Mouse (Mus musculus): ENCODE results near the gene Tob2. TPM values are rescaled to one million over a fixed set of nuclear protein-coding genes. Genes with fewer than 3 reads are reported as not detected.

Tob2 gene
- total RNA-seq, 2 experiments from 2014 or later = 119 to 131 TPM

DNA sequence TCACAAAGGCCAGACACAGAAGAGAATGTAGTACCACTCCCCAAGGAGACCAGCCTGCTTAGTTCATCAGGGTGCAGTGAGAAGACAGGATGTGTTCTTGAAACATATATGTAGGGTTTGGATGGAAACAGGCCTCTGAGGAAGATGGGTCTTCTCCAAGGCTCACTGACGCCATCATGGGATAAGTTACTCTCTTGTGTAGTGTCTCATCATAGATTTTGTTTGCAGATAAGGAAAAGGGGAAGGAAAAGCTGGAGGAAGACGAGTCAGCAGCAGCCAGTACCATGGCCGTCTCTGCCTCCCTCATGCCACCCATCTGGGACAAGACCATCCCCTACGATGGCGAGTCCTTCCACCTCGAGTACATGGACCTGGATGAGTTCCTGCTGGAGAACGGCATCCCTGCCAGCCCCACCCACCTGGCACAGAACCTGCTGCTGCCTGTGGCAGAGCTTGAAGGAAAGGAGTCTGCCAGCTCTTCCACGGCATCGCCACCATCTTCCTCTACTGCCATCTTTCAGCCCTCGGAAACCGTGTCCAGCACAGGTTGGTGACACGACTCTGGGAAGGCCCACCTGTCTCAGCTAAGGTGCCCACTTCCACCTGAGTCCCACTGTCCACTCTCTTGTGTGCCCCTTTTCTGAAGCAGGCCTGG is 43.8 kb downstream of the Tob2 start:
- no peak for DNase-seq
- intact Hi-C loops (cut with DNase I) = no loop called here

DNA sequence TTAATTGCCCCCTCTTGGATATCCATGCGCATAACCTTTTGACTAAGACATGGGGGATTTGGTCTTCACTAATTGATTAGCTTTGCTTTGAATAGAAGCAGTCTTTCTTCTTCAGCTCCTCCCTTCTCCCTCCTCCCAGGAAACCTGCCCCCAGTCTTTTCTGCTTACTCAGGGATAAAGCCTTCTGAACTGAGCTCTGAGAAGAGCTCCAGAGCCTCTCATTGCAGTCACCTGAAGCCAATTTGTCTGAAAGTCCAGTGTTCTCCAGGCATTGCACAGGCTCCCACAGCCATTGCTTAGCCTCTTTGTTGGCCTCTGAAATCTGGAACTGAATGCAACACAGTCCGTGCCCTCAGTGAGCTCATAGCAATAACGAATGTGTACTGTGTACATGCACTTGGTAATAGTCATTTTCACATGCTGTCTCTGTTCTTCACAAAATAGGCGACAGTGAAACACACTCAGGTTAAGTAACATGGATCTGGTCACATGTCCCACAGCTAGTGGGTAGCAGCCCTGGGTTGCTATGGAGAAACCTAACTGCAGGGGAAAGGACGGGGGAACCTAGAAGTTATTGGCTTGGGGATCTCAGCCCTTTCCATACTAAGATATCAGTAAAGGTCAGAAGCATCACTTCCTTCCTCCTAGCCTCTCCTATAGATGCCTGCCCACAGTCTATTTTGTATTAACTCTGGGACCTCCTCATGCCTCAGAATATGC is 44.5 kb downstream of the Tob2 start:
- intact Hi-C loops (cut with DNase I) = no loop called here
- DNase-seq = no peak

DNA sequence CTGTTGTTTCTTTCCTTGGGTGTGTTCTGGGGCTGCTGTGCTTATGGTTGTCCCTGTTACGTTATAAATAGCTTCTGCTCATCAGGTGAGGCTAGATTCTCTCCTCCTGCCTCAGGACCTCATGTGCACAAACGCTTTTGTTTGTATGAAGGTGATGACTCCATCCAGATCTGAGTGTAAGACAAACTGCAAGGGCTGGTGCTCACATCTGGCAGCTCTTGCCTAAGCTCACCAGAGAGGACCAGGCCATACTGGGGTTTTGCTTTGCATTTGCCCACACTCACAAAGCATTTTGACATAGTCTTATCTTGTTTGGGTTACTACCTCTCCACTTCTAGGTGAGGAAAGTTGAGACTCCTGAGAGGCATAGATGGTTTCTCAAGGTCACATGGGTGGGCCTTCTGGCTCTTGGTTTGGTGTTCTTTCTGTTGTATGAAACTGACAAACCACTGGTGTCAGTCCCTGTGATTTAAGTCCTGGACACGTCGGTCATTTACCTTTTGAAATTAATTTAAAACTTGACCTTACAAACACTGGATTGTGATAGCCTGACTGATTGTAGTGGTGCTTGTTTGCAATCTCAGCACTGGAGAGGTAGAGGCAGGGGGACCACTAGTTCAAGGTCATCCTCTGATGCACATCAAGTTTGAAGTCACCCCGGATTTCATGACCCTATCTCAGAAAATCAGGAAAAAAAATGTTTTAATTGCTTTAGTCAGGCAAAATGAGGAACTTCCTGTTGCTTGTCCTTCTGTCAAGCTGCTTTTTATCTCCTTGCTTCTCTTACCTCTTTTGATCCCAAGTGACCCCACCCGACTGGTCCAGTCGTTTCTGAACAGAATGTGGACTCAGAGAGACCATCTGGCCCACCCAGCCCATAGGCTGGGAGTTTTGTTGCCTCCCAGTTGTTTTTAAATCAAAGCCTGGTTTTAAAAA is 45.6 kb downstream of the Tob2 start:
- no peak for DNase-seq
- intact Hi-C loops (cut with DNase I) = no loop called here

DNA sequence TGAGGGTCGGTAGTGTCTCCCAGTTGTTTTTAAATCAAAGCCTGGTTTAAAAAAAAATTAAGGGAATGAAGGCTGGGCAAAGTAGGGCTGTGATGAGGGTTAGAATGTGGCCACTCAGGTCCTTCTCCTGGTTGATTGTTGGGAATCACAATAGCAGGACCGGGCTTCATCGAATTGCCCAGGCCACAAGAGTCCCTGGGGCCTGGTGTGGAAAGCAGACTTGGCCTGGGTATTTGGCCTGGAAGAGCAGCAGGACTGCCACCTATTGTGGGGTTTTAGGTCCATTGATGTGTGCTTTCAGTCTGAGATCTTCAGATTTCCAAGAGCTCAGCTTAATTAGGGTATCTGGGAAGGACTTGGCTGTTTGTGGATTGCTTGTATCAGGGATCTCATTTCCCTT is 46.3 kb downstream of the Tob2 start:
- DNase-seq = no peak
- intact Hi-C loops (cut with DNase I) = no loop called here

DNA sequence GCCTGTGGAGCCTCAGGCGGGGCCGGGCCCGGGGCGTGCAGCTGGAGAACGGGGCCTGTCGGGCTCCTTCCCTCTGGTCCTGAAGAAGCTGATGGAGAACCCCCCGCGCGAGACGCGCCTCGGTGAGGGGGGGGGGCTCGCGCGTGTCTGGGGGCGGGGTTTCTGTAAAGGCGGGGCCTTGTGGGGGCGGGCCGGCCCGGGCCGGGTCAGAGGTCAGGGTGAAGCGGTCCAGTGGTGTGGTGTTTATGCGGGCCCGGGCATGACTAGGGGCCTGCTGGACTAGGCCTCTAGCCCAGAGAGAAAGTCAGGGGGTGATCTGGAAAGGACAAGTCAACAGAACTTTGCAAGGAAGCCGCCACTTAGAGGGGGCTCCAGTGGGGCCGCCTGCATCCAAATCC is 47.0 kb downstream of the Tob2 start:
- DNase-seq = no peak
- intact Hi-C loops (cut with DNase I) = loop anchor here (2.0 kb wide), 2 partner anchors 47 to 67 kb away; partner anchors contain the start of genes Rangap1, Tob2 and Zc3h7b

DNA sequence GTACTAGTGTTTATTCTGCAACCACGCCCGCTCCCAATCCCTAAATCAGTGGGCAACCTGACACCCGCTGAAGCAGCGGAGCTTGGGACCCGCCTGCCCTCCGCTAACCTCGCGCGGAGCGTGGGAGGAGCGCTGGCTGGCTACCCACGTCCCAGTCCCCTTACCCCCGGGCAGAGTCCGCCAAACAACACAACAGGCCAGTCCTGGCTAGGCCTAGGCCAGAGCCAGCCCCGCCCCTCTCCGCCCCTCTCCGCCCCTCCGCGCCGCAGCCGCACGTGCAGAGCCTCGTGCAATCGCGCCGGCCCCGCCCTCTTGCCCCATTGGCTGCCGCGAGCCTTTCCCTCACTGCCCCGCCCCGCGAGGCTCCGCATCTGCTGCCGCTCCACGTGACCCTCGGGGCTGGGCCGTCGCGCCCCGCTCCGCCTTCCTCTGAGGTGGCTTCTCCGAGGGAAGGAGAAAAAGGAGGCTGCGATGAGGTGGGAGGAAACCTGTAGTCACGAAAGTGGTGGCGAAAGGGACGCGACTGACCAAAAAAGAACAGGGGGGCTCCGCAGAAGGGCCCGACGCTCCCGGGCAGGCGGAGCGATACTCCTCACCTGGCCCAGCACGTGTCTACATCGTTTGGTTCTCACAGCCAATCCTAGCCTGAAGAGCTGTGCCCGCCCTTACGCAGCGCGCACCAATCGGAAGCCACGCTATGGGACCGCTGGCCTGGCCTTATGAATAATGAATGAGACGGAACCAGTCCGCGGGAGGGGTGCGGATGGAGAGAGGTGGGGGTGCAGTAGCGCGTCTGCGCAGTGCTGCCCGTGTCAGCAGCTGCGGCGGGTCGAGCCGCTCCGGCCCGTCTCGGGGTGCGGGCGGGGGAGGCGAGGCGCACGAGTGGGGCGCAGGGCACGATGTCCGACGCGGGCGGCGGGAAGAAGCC is 47.7 kb downstream of the Tob2 start:
- DNase-seq = peak; percentile 99
- intact Hi-C loops (cut with DNase I) = loop anchor here (2.0 kb wide), 2 partner anchors 48 to 66 kb away; partner anchors contain the start of genes Rangap1, Tob2 and Zc3h7b

DNA sequence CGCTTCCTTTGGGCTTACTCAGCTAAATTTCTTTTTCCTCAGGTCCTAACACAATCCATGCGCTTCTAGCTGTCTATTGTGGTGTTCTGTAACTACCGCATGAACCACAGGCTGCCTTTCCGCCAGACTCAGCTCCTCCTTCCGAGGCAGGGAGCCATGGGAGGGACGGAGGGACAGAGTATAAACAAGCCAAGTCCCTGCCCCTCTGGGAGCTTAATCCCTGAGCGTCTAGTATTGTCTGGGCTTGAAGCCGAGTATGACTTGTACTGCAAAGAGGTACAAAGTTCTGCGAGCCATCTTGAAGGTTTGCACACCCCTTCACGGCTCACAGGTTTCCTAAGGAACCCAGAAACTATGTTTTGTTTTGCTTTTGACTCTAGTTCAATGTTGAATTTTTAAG is 48.4 kb downstream of the Tob2 start:
- peak; percentile 91 to 96 for DNase-seq
- intact Hi-C loops (cut with DNase I) = loop anchor here (2.0 kb wide), 2 partner anchors 49 to 65 kb away; partner anchors contain the start of genes Rangap1, Tob2 and Zc3h7b

DNA sequence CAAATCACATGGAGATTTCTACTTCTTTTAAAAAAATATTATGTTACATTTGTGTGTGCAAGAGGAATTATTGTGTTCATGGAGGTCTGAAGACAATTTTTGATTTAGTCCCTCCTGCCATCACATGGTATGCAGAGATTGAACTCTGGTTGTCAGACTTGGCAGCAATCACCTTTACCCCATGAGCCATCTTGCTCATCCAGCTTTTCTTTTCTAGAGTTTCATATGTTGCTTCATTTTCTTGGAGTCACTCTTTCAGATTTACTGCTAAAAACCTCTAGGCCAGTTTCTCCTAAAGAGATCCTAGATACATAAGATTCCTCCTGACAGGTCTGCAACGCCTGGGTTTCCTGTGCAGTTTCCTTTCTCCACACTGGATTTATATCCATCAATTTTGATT is 49.0 kb downstream of the Tob2 start:
- no peak for DNase-seq
- intact Hi-C loops (cut with DNase I) = no loop called here

DNA sequence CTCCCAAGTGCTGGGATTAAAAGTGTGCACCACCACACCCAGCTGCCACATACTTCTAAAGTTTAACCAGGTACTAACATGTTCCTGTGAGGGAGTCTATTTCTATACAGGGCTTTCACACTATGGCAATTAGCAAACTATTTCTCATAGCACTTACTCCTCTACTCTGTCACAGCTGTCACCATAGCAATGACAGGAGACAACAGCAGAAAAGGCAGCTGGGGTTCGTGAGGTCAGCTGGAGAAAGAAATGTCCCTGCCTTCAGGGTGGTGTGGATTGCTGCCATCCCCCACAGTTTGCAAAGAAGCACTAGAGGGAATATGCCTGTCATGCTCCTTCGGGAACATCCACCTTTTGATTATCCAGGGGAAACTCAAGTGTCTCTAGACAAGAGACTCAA is 49.8 kb downstream of the Tob2 start:
- intact Hi-C loops (cut with DNase I) = no loop called here
- no peak for DNase-seq

DNA sequence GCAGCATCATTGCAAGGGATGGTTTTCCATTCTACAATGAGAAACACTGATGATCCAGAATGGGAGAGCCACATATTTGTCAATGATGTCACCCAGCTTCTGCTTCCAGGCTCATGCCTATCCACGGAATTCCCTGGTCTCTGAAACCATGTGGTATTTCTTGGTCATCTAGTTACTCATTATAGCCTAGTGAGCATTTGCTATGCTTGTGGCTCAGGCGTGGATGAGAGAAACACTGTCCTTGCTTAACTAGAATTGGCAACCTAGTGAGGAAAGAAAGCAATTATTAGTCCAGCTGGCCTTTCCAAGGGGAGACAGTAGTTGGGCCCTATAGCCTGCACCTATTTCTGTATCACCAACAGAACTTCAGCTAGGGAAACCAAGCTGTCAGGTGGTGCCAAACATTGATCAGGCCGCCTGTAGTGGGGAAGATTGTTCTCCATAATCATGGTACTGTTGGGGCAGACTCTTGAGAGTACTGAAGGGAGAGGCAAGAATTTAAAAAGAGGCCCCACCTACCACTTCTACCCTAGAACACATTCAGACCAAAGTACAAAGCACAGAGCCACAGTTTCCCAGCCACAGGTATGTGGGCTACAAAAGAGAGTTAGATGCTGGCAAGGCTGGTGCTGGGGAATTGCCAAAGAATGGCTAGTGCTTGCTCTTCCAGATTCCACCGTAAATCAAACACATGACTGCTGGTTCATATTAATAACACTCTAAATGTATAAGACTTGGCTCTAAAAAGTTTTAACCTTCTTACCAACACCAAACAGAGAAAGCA is 51.8 kb downstream of the Tob2 start:
- DNase-seq = no peak
- intact Hi-C loops (cut with DNase I) = no loop called here

DNA sequence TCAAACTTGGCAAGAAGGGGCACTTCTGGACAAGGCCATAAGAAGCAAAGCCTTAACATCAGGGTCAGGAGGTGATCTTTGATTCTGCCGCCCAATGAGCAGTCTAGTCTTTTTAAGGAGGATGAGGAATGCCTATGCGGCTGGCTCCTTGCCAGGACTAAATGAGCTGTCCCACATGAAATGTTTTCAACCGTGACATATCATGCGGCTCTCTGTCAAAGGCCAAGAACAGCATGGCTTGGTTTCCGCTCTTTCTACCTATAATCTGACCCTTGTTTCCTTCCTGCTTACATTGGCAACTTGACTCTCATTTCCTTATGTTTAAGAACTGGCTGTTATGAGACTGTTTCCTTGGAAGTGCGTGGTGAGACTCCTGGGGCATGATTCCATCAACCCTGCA is 53.0 kb downstream of the Tob2 start:
- intact Hi-C loops (cut with DNase I) = no loop called here
- peak; percentile 47 to 51 for DNase-seq

DNA sequence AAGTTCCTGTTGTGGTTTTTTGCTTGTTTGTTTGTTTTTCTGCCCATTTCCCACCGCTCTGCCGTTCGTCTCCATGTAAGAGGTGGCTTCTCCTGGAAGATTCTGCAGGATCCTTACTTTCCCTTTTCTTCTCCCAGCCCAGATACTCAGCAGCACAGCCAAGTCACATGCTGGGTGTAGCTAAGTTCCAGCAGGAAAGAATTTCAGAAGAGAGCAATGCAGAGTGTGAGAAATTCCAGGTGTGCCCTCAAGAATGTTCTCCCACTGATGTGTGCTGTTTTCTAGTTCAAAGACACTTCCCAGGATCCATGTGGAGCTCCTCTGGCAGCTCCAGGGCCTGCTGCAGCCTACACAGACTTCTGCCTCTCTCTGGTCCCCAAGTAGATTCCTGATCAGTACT is 53.7 kb downstream of the Tob2 start:
- DNase-seq = no peak
- intact Hi-C loops (cut with DNase I) = no loop called here

DNA sequence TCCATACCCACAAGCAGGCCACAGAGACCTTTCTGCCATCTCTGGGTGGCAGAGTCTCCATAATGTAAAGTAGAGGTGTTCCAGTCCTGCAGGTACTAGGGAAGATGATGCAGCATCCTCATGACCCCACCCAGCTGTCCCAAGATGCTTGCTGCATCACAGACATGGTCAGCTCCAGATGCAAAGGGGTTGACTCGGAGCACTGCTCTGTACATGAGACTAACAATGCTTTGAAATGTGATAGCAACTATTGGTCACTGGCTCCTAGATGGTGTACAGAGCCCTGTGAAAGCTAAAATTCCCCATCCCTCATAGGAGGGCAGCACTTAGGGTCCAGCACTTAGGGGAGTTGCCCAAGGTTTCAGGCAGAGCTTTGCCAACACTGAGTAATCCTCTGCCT is 54.4 kb downstream of the Tob2 start:
- DNase-seq = no peak
- intact Hi-C loops (cut with DNase I) = no loop called here

DNA sequence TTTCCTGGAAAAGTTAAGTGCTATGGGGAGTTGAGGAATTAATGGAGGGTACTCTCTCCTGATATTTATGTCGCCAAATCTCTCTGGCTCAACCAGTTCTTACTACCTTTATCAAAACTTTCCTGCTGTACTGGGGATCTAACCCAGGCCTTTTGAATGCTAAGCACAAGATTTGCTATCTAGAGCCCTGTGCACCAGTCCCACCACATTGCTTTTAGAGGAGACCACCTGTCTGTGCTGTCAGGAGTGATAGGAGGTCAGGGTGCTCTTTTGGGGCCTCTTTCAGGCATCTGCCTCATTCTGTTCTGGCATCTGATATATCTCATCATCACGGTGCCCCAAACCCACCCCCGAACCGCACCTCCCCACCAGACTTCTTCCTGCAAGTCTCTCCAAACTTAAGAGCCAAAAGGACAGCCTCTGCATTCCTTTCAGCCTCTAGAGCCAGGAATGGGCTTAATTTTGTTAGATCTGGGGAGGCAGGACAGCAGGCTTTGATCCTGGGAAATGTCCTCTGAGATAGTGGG is 55.1 kb downstream of the Tob2 start:
- intact Hi-C loops (cut with DNase I) = no loop called here
- DNase-seq = no peak

DNA sequence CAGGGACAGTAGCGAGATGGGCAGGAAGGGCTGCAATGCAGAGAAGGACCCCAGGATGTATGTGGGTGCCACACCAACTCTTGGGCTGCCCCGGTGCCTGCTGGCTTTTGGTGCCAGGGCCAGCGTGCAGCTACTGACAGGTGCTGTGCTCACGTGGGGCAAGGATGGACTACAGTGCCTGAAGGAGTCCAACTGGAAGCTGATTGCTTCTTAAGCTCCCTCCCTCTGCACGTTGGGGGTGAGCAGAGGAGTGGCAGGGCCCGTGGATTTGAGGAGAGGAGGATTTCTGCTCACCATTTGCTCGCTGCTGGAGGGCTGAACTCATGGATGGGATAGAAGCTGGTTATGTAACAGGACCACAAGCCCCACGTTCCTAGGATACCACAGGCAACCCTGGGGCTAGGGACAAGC is 55.6 kb downstream of the Tob2 start:
- DNase-seq = no peak
- intact Hi-C loops (cut with DNase I) = no loop called here

DNA sequence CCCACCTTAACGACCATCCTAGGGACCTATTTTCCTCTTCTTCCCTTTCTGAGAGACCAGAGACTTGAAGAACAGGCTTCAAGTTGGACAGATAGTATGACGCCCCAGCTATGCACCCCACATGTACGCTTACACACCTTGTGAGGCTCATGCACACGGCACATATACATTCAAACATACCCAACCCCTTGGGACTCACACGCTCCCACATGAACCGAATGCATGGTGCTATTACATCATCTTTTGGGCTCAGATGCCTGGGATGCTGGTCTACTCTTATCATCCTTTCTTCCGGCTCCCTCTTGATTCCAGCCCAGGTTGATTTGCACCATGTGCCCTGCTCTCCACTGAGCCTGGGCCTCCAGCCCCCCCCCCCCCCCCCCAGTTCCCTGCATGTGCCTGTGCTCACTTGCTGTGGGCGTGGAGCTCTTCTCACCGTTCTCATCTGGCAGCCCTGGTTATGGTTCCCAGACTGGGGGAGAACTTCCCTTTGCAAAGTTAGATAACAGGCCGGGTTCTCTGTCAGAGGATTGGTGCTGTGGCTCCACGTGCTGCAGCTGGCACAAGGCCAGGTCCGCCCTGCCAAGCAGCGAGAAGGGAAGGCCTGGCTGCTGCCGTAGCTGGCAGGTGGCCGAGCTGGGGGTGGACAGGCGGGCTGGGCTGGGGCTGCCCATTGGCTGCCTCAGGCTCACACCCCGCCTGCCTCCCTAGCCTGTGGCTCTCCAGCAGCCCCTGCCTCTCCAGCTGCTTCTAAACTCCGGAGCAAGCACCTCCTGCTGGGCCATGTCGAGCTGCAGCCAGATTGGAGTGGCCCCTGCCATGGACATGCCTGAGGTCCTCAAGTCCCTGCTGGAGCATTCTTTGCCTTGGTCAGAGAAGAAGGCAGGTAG is 56.4 kb downstream of the Tob2 start, which contains the start of gene Tef:
Gene Tef (plus strand): TSS at position 421 of the 890 bp plus-strand sequence.
- DNase-seq = peak; percentile 100
- intact Hi-C loops (cut with DNase I) = no loop called here

DNA sequence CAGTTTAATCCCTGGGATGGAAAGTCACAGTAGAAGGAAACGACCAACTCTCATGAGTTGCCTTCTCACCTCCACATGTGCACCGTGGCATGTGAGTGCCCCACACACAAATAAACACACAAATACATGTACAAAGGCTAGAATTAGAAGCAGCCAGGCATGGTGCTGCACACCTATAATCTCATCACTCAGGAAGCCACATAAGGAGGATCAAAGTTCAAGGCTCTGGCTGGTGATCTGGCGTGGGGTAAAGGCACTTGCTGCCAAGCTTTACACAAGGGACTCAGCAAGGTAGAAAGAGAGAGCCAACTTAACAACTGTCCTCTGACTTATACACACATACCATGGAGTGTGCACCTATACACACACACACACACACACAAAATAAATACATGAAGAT is 58.2 kb downstream of the Tob2 start:
- intact Hi-C loops (cut with DNase I) = no loop called here
- DNase-seq = no peak

DNA sequence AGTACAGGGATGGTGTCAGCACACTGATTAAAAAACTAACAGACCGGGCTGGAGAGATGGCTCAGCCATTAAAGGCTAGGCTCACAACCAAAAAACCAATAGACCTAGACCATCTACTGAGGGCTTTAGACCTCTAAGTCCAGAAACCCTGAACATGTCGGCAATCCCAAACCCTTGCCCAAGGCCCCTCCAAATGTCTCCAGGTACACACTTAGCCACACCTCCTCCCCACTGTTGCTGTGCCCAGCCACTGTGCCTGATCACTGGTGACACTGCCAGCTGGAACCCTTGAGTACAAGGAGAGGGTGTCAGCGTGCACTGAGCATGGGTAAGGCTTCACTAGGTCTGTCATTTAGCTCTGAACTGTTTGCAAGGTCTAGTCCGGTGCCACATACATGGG is 60.2 kb downstream of the Tob2 start:
- intact Hi-C loops (cut with DNase I) = loop anchor here (5.0 kb wide), 1 partner anchor 51 kb away; the partner anchor contains the start of genes Rangap1 and Zc3h7b
- no peak for DNase-seq
